Mouse (Mus musculus): ENCODE data around the gene Gm21987. TPM values are rescaled to one million over a fixed set of nuclear protein-coding genes. Genes with fewer than 3 reads are reported as not detected.
A peak's percentile ranks its signal among the peaks of the same experiment; 100 is the strongest.

Gene Gm21987
- total and polyA plus RNA-seq, 3 experiments: 0.42 TPM; not detected in 2

- H3K27me3 ChIP-seq (replicated peaks): no peaks in the 10 kb centered on the region
- H3K36me3 ChIP-seq (replicated peaks in 1 of 2; ENCODE audit: control insufficient read depth in 1 of 2, insufficient read depth in 1 of 2, low read length in 1 of 2): no peaks in the 10 kb centered on the region
- no peak overlapping the region for H3K9ac ChIP-seq (ENCODE audit: insufficient read depth, low read depth)
- peaks cover 33 to 54% of the 10 kb centered on the region in 2 experiments for H3K4me1 ChIP-seq (ENCODE audit: control insufficient read depth in 1 of 2, insufficient read depth in 2 of 2)
- H3K79me2 ChIP-seq (replicated peaks; ENCODE audit: control insufficient read depth, extremely low read depth, insufficient read depth, poor library complexity, severe bottlenecking): 0 out of 2 replicates have a peak, but pooled peaks cover 2% of the 10 kb centered on the region
- in situ Hi-C loops (cut with MboI; ENCODE audit: low pct_ligation_motif_present, low pct_unique_long_range_greater_than_20kb, low sequenced_read_pairs): no loop called here
- no peaks in the 10 kb centered on the region for H3K9me3 ChIP-seq (replicated peaks; ENCODE audit: low read length)
- H3K4me2 ChIP-seq (ENCODE audit: insufficient read depth, low read depth, poor library complexity, severe bottlenecking): no peak overlapping the region
- dilution Hi-C loops (cut with MboI; ENCODE audit: extremely low pct_ligation_motif_present, extremely low pct_unique_long_range_greater_than_20kb, low sequenced_read_pairs): no loop called here
- no peak overlapping the region for H3K4me3 ChIP-seq (replicated peaks in 1 of 3; ENCODE audit: low read depth in 2 of 3, low read length in 2 of 3, poor library complexity in 1 of 3)
- TF ChIP-seq CHD1 (IDR thresholded peaks at IDR 0.05; ENCODE audit: low read depth, low read length) (no peak), BHLHE40 (IDR thresholded peaks at IDR 0.05; ENCODE audit: low read depth, low read length) (no peak), JUND (conservative IDR thresholded peaks at IDR 0.05; ENCODE audit: low read depth, low read length) (no peak), KAT2A (IDR thresholded peaks at IDR 0.05; ENCODE audit: insufficient replicate concordance, low read length) (no peak), CHD2 (IDR thresholded peaks at IDR 0.05; ENCODE audit: low read length) (no peak), JUN (IDR thresholded peaks at IDR 0.05; ENCODE audit: insufficient read depth, low read depth, low read length) (no peak), ELF1 (IDR thresholded peaks at IDR 0.05; ENCODE audit: low read depth, low read length) (no peak), EP300 (IDR thresholded peaks at IDR 0.05; ENCODE audit: low read length) (no peak), USF2 (conservative IDR thresholded peaks at IDR 0.05; ENCODE audit: low read depth, low read length) (no peak), MYC (IDR thresholded peaks at IDR 0.05; ENCODE audit: low read depth, low read length) (no peak), USF1 (IDR thresholded peaks at IDR 0.05; ENCODE audit: low read depth, low read length) (no peak), ZMIZ1 (IDR thresholded peaks at IDR 0.05; ENCODE audit: low read depth, low read length) (no peak), HCFC1 (IDR thresholded peaks at IDR 0.05; ENCODE audit: low read depth, low read length) (no peak)
- DNase-seq (ENCODE audit: extremely low read depth): no peak
- H3K27ac ChIP-seq (ENCODE audit: insufficient read depth, low read depth): 0 out of 2 replicates have a peak overlapping the region, but pooled peaks have one; percentile 4
These were observed 36.8 kb downstream of the Gm21987 start for GRCm38 (mm10) chr16:38383683-38384082.

GRCm38 (mm10) chr16:38385184-38385634 lies 38.4 kb downstream of the Gm21987 start:
- H3K4me3 ChIP-seq (replicated peaks in 1 of 3; ENCODE audit: low read depth in 2 of 3, low read length in 2 of 3, poor library complexity in 1 of 3): no peak overlapping the region
- H3K27ac ChIP-seq (ENCODE audit: insufficient read depth, low read depth): peak overlapping the region; percentile 89
- H3K9me3 ChIP-seq (replicated peaks; ENCODE audit: low read length): no peaks in the 10 kb centered on the region
- no peaks in the 10 kb centered on the region for H3K27me3 ChIP-seq (replicated peaks)
- 0 out of 2 replicates have a peak, but pooled peaks cover 2% of the 10 kb centered on the region for H3K79me2 ChIP-seq (replicated peaks; ENCODE audit: control insufficient read depth, extremely low read depth, insufficient read depth, poor library complexity, severe bottlenecking)
- DNase-seq (ENCODE audit: extremely low read depth): no peak
- in situ Hi-C loops (cut with MboI; ENCODE audit: low pct_ligation_motif_present, low pct_unique_long_range_greater_than_20kb, low sequenced_read_pairs) (no loop called here), dilution Hi-C loops (cut with MboI; ENCODE audit: extremely low pct_ligation_motif_present, extremely low pct_unique_long_range_greater_than_20kb, low sequenced_read_pairs) (no loop called here)
- H3K4me1 ChIP-seq (ENCODE audit: control insufficient read depth in 1 of 2, insufficient read depth in 2 of 2): peaks cover 32 to 54% of the 10 kb centered on the region in 2 experiments
- peak overlapping the region; percentile 37 for H3K4me2 ChIP-seq (ENCODE audit: insufficient read depth, low read depth, poor library complexity, severe bottlenecking)
- peak overlapping the region; percentile 49 for H3K9ac ChIP-seq (ENCODE audit: insufficient read depth, low read depth)
- H3K36me3 ChIP-seq (replicated peaks in 1 of 2; ENCODE audit: control insufficient read depth in 1 of 2, insufficient read depth in 1 of 2, low read length in 1 of 2): no peaks in the 10 kb centered on the region
- TF ChIP-seq MAFK (IDR thresholded peaks at IDR 0.05; ENCODE audit: insufficient replicate concordance, low read length): no peak
- no peak for TF ChIP-seq E2F4 (IDR thresholded peaks at IDR 0.05; ENCODE audit: insufficient replicate concordance, low read depth, low read length)
- TF ChIP-seq EP300 (IDR thresholded peaks at IDR 0.05; ENCODE audit: low read length): no peak
- no peak for TF ChIP-seq CTCF (conservative IDR thresholded peaks at IDR 0.05 in 1 of 2, IDR thresholded peaks at IDR 0.05 in 1 of 2; ENCODE audit: low read depth in 2 of 2, low read length in 2 of 2)
- peak; percentile 38; the same call in 1 of the 2 replicates for TF ChIP-seq ZMIZ1 (IDR thresholded peaks at IDR 0.05; ENCODE audit: low read depth, low read length)
- no peak for TF ChIP-seq ETS1 (conservative IDR thresholded peaks at IDR 0.05; ENCODE audit: low read depth, low read length)
- peak; percentile 82 for TF ChIP-seq ELF1 (IDR thresholded peaks at IDR 0.05; ENCODE audit: low read depth, low read length)
- TF ChIP-seq RCOR1 (conservative IDR thresholded peaks at IDR 0.05; ENCODE audit: low read depth, low read length): no peak
- no peak for TF ChIP-seq SMC3 (IDR thresholded peaks at IDR 0.05; ENCODE audit: low read depth, low read length)
- TF ChIP-seq NRF1 (IDR thresholded peaks at IDR 0.05; ENCODE audit: low read depth, low read length): no peak
- TF ChIP-seq CHD2 (IDR thresholded peaks at IDR 0.05; ENCODE audit: low read length): no peak
- no peak for TF ChIP-seq TCF12 (IDR thresholded peaks at IDR 0.05; ENCODE audit: low read depth, low read length)
- no peak for TF ChIP-seq ZC3H11A (IDR thresholded peaks at IDR 0.05; ENCODE audit: low read depth, low read length)
- no peak for TF ChIP-seq JUN (IDR thresholded peaks at IDR 0.05; ENCODE audit: insufficient read depth, low read depth, low read length)
- TF ChIP-seq USF2 (conservative IDR thresholded peaks at IDR 0.05; ENCODE audit: low read depth, low read length): peak; percentile 57; the same call in 1 of the 2 replicates
- no peak for TF ChIP-seq KAT2A (IDR thresholded peaks at IDR 0.05; ENCODE audit: insufficient replicate concordance, low read length)
- TF ChIP-seq JUND (conservative IDR thresholded peaks at IDR 0.05; ENCODE audit: low read depth, low read length): no peak
- 0 out of 2 replicates have a peak, but pooled peaks have one; percentile 60 for TF ChIP-seq POLR2AphosphoS2 (IDR thresholded peaks at IDR 0.05; ENCODE audit: low read depth, low read length)
- TF ChIP-seq GABPA (IDR thresholded peaks at IDR 0.05; ENCODE audit: insufficient replicate concordance, low read depth, low read length): no peak
- TF ChIP-seq MEF2A (IDR thresholded peaks at IDR 0.05; ENCODE audit: borderline replicate concordance, low read depth, low read length): no peak
- TF ChIP-seq IRF4 (IDR thresholded peaks at IDR 0.05; ENCODE audit: low read depth, low read length): no peak
- TF ChIP-seq MYC (IDR thresholded peaks at IDR 0.05; ENCODE audit: low read depth, low read length): no peak
- TF ChIP-seq NELFE (IDR thresholded peaks at IDR 0.05; ENCODE audit: low read depth, low read length): no peak; the same call in 1 of the 2 replicates
- TF ChIP-seq MXI1 (IDR thresholded peaks at IDR 0.05; ENCODE audit: low read depth, low read length): peak; percentile 73; the same call in 1 of the 2 replicates
- TF ChIP-seq BHLHE40 (IDR thresholded peaks at IDR 0.05; ENCODE audit: low read depth, low read length): no peak; the same call in 1 of the 2 replicates
- peak; percentile 43; the same call in 1 of the 2 replicates for TF ChIP-seq SIN3A (IDR thresholded peaks at IDR 0.05; ENCODE audit: low read length)
- peak; percentile 64 for TF ChIP-seq USF1 (IDR thresholded peaks at IDR 0.05; ENCODE audit: low read depth, low read length)

All from CH12.LX (cell line).